Mouse (Mus musculus) brain, embryonic 14.5 days (tissue): ENCODE measurements at regions not wholly inside any gene's neighbourhood (a gene's known extent, or its start where the extent isn't known, plus 50 kb on each side); places are given as distances from the start of the nearest gene placed in this dataset.

Experiments used
- CTCF ChIP-seq: fragments of 200-500 bp; IDR thresholded peaks from 2 replicates; pipeline ENCODE4 v1.5.1; 2012; ENCODE audit warnings: inconsistent platforms, mild to moderate bottlenecking, moderate library complexity, borderline replicate concordance; ENCODE audit not compliant: insufficient read depth, insufficient read length; ENCODE audit errors: extremely low read depth
- POLR2A ChIP-seq: fragments of 200-500 bp; IDR thresholded peaks from 2 replicates; pipeline ENCODE4 v1.6.1; 2012; ENCODE audit warnings: mild to moderate bottlenecking, inconsistent platforms, borderline replicate concordance; ENCODE audit not compliant: poor library complexity, insufficient read depth, insufficient read length, severe bottlenecking; ENCODE audit errors: extremely low read depth

GRCm38 (mm10) chr10:111600677-111601099 lies 94.6 kb downstream of the Phlda1 start:
- no peak for TF ChIP-seq CTCF
- TF ChIP-seq POLR2A, result no peak
